Mouse (Mus musculus) spleen, embryonic (tissue): ENCODE measurements around the gene Gzmc.
"Not testable (repeated sequence)": the region's sequence is repeated elsewhere in the genome, so short reads cannot be mapped to it uniquely, and the experiment has no call there.

Experiments used
- CTCF ChIA-PET: fragments of 350-600 bp; sonication (Branson Sonifier 250); formaldehyde crosslinking; loops from one replicate; lab custom pipeline; 2022; lab: Charles Lee

The Gzmc gene

DNA sequence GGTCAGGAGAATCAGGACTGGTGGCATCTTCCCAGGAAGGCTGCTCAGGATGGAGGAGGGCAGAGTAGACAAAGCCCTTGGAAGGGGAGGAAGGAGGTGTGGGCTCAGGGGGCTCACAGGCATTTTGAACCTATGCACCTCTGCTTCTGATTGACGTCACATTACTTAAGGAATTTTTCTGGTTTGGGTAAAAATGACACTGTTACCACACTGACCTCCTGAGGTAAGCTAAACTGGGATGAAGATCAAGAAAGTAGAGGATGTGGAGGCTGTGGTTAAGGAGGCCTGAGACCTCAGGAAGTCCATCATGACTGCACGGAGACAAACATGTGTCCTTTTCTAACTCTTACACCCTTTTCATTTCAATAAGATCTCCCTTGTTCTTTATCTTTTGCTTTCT is at the start of gene Gzmc:
Gzmc (minus strand) TSS at position 101 of the 400 bp plus-strand sequence.
- CTCF ChIA-PET: no interaction called here

DNA sequence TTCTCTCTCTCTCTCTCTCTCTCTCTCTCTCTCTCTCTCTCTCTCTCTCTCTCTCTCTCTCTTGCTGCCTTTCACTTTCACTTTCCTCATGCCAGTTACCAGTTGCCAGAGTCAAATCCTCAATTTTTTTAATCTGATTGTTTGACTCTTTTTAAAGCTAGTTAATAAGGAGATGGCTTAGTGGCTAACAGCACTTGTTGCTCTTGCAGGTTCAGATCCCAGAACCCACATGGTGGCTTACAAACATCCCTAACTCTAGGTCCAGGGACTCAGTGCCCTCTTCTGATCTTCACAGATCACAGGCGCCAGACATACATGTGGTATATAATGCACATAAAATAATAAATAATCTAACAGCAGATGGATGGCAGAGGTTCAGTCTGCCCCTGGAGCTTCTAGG is 49.4 kb upstream of the Gzmc start:
- CTCF ChIA-PET: no interaction called here

DNA sequence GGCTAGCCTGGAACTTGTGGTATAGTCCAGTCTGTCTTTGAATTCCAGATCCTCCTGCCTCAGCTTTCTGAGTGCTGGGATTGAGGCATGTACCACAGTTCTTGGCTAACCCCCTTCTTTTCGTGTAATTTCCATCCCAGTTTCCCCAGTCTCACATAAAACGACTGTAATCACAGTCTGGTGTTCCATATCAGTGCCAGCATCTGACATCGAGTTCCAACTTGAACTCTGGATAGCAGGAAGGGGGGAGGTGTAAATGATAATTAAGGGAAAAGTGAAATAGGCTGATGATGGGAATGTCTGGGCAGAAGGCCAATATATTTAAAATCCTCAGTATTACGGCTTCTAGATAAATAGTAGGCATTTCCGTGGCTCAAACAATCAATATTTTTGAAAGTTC is 46.6 kb upstream of the Gzmc start:
- CTCF ChIA-PET: no interaction called here

DNA sequence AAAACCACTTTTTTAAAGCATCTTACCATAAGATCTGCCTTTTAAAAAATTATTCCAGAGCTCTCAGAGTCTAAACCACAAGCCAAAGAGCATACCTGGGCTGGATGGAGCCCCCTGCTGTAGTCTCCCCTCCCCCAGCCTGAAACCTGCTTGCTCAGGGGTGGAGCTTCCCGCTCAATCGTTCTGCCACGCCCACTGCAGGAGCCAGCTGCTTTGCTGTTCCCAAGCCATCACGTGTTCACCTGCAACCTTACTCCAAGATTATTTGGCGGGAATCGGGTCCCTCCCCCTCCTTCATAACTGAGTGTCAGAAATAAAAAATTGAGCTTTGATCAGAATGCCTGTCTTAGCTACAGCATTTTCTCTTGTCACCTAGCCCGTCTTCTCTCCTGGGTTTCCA is 44.2 kb upstream of the Gzmc start:
- CTCF ChIA-PET: interaction anchor here (0.8 kb wide), 1 partner anchor 15 kb away, joined by 5 read pairs; no protein-coding TSS in a partner anchor

DNA sequence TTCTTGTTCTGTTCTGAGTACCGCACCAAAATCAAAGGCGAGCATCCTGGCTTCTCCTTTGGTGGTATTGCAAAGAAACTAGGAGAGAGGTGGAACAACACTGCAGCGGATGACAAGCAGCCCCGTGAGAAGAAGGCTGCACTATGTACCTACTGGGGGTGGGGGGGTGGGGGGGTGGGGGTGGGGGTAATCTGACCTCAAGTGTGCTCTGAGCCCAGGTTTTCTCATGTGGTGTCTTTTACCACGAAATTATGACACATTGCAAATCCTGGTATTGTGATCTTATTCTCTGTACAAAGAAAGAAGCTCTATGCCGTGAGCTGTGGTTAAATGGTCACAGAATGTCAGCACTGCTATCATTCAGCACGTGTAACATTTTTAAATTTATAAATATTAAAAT is 41.6 kb upstream of the Gzmc start:
- CTCF ChIA-PET: not testable (repeated sequence)

DNA sequence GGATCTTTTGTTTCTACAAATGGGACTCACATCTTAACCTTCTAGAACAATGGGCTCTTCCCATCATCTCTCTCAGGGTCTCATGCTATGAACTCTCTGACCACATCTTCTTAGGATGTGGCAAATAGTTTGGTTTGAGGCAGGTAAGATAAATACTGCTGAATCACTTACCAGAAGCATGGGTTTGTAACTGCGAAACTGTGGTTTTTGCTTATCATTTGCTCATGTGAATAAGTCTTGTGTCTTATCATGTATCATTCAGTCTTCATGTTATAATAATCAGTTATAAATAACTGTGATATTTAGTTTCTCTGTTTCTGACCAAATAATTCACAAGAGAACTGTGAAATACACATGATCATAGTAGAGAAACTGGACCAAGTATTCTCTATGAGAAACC is 31.7 kb upstream of the Gzmc start:
- CTCF ChIA-PET: no interaction called here

DNA sequence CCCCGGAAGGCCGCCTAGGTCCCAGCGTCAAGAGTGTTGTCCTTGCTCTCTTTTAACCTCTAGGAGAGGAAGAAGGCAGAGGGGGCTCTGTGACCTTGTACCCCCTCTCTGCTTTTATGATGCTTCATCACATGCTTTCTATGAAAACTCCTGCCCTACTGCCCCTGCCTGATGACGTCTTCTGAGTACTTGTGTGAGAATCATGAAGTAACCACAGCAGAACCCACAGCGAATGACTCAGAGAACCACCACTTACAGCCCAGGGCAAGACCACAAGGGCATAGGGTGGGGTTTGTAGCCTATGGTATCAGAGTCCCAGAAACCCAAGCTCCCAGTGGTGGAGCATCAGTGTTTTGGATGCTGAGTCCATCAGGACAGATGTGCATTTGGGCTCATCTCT is 27.7 kb upstream of the Gzmc start, which contains the start of gene Gzmb:
Gzmb (minus strand) TSS at position 108 of the 400 bp plus-strand sequence.
- CTCF ChIA-PET: no interaction called here

DNA sequence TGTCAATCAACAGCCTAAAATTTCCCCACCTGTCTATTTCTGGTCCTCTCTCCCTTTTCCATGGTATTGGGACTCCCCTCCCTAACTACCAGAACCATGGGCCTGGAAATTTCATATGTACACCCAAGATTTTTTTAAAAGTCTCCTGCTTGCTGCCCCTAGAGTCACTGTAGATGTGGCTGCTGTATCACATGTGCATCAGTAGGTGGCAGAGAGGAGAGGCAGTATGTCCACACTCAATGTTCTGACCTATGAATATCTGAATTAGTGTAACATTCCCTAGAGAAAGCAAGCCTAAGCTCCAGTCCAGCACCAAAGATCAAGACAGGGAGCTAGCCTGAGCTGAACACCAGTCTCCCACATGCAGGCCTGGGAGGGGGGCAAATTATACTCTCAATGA is 6.0 kb upstream of the Gzmc start:
- CTCF ChIA-PET: interaction anchor here (0.6 kb wide), 1 partner anchor 68 kb away, joined by 3 read pairs; no protein-coding TSS in a partner anchor

DNA sequence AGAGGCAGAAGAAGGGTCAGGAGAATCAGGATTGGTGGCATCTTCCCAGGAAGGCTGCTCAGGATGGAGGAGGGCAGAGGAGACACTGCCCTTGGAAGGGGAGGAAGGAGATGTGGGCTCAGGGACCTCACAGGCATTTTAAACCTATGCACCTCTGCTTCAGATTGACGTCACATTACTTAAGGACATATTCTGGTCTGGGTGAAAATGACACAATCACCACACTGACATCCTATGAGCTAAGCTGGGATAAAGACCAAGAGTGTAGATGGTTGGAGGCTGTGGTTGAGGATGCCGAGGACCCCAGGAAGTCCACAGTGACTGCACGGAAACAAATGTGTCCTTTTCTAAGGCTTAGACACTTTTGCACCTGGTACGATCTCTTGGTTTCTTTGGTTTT is 23.1 kb downstream of the Gzmc start, which contains the start of gene Gzmf:
Gzmf (minus strand) TSS at position 101 of the 400 bp plus-strand sequence.
- CTCF ChIA-PET: no interaction called here

DNA sequence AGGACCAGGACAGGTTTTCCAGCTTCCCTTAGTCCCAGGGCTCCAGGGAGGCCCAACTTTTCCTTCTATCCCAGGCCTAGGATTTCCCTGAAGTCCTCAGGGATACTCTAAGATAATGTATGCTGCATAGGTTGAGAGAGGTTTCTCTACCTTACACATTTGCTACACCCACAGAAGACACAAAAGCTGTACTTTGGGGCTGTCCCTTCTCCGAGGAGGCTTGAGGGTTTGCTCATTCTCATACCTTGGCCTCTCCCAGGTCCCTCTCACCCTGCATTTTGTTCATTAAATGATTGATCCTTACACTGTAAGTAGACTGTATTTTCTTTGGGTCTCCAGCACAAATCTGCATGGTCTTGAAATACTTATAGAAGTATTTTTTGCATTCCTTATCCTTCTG is 28.8 kb downstream of the Gzmc start:
- CTCF ChIA-PET: no interaction called here

DNA sequence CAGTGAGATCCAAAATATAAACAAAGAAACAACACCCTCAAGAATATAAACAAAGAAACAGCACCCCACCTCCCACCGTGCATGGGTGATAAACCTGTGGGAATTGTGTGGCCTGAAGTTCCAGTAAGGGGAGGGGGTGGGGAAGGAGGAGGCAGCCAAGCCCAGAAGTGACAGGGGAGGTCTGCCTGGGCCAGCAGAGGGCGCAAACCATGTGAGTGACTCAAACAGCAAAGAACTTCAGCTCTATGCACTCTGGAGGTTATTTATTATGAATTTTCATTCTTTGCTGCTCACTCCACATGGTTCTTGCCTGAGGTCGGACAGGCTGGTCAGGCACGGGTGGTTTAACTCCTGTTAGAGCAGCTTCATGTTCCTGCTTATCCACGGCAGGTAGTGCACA is 29.4 kb downstream of the Gzmc start:
- CTCF ChIA-PET: not testable (repeated sequence)

DNA sequence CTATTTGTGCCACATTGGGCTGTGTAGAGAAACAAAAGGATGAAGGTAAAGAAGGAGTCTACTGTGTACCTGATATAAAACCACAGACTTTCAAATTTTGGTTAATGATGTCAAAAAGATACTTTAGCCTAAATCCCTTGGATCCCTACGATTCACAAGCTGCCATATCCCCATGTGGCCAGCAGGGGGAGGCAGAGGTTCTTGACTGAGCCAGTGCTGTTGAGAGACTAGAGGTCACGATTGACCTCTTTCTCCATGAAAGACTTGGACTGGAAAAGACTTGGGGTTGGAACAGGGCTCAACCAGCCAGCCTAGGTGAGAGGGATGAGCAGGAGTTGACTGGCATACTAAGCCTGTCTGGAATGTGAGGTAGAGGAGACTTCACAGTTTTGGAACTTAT is 30.5 kb downstream of the Gzmc start:
- CTCF ChIA-PET: interaction anchor here (0.8 kb wide), 1 partner anchor 81 kb away, joined by 3 read pairs; no protein-coding TSS in a partner anchor

DNA sequence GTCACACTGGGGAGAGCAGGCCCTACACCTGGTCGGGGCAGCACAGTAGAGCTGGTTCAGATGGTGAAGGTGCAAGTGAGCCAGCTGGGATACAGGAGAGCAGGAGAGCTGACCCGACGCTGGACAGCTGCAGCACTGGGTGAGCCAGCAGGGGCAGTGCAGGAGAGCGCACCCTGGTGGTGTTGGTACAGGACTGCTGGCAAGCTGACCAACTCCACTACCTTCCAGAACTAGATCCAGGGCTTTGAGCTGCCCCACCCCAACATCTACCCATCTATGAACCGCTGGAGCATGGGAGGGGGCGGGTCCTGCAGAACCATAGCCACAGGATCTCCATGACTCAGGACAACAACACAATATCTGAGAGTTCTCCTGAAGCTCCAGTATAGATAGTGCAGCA is 47.5 kb downstream of the Gzmc start:
- CTCF ChIA-PET: no interaction called here

DNA sequence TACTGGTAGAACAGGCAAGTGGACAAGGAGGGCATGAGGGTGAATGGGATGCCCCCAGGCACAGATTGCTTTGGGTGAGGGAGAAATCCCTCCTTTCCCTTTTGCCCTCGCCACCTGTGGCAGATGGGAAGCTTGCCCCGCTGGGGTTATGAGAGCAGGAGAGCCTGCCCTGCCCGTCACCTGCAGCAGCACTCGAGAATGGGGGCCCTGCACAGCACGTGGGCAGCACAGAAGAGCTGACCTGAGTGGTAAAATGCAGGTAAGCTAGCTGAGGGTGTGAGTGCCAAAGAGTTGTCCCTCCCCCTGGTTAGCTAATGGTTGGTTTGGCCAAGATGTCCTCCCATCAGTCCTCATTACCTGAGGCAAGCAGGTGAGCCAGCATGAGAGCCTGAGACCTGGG is 47.9 kb downstream of the Gzmc start:
- CTCF ChIA-PET: no interaction called here
